Mouse (Mus musculus): ENCODE data around the gene Fbxo31. TPM values are rescaled to one million over a fixed set of nuclear protein-coding genes. Genes with fewer than 3 reads are reported as not detected.

Gene Fbxo31
- polyA plus RNA-seq, 1 experiment from 2014 or later = 12.9 TPM

DNA sequence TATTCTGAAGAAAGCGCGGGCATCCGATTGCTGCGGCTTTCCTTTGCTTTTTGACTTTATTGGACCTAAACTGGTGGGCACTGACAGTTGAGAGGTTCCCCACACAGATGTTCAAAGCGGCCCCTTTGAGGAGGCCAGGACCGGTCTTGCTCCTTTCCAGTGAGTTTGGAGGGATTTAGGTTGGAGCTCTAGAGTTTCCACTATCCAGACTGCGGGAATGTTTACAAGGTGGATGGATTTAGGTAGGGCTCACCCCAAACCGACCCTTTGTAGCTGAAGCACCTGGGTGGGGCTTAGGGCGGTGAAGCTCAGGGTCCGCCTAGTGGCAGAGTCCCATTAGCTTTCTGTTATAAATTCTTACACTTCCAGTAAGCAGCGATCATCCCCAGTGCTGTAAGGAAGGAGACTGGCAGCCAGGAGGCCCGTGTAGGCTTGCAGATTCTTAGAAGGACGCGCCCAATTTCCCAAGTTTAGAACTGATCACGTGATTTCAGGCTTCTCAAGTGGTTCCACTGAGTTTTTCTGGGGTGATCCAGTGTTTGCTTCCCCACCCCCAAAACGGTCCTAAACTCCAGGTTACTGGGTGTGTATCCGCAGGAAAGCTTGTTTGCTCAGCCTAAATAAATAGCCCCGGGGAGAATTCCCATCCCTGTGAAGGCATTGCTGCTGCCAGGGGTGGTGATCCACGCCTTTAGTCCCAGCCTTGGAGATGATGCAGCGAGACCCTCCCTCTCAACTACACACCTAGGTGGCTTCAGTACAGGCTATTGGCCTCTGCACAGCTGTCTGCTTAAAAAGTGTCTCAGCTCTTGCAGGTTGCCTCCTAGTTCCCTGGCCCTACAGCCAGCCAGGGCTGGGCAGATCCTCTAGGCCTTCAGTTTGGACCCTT is 12.8 kb upstream of the Fbxo31 start:
- Histone ChIP-seq H3K27me3 (ENCODE audit: control insufficient read depth, insufficient read depth, low read depth, low read length) (no peaks in the 10 kb centered on the region), H3K36me3 (ENCODE audit: control insufficient read depth, insufficient read depth, low read length) (peaks cover 22% of the 10 kb centered on the region), H3K4me3 (ENCODE audit: low read length) (peak overlapping the region; percentile 88), H3K9ac (ENCODE audit: low read length) (peak overlapping the region; percentile 90), H3K4me1 (replicated peaks; ENCODE audit: control insufficient read depth, insufficient read depth, low read length) (peaks cover 18% of the 10 kb centered on the region), H3K4me2 (ENCODE audit: low read depth, low read length) (peak overlapping the region; percentile 94), H3K9me3 (ENCODE audit: control insufficient read depth, low read length) (no peaks in the 10 kb centered on the region), H3K27ac (ENCODE audit: low read length) (peak overlapping the region; percentile 38)
- WGBS = 11% methylated on average over 20 of the region's 20 CpGs
- ATAC-seq (ENCODE audit: low read depth) = peak; percentile 32

DNA sequence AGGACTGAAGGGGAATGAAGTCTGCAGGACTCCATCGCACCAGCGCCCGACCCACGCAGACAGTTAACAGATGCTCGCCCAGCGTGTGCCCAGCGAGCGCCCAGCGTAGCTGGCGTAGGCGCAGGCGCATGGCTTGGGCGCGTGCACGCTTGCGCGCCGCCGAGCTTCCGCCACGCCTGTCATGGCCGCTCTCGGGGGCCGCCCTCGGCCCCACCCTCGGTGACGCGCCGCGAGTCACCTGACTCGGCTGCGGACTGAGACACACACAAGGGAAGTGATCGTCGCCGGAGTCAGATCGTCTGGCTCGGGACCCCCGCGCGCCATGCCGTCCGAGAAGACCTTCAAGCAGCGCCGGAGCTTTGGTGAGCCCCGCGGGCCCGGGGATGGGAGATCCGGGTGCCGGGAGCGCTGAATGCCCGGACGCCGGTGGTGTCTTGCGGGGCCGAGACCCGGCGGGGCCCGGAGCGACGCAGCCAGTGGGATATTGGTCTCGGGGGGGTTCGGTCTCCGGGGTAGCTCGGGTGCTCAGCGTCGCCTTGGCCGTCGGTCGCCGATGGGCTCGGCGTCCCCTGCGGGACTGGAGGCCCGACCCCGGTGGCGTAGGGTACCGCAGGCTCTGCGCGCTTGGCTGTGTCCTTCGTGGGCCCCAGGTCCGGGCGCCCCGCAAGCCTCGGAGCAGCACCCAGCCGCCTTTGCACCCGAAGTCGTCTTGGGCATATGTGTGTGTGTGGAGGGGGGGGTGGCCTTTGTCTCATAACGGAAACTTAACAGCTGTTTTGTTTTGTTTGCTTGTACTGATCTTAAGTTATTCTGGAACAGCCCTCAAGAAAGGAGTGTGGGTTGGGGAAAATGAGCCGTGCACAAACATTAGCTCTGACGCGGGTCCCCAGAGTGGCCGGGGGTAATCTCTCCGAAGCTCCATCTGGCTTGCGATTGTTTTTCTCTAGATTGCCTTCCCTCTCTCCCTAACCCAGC is 11.9 kb upstream of the Fbxo31 start, which contains the start of gene Map1lc3b:
Map1lc3b (plus strand) TSS at position 159 of the 975 bp plus-strand sequence.
- H3K27me3 ChIP-seq (ENCODE audit: control insufficient read depth, insufficient read depth, low read depth, low read length) = no peaks in the 10 kb centered on the region
- H3K4me3 ChIP-seq (ENCODE audit: low read length) = peak within 1 kb of the TSS; percentile 88
- peaks cover 20% of the 10 kb centered on the region for H3K4me1 ChIP-seq (replicated peaks; ENCODE audit: control insufficient read depth, insufficient read depth, low read length)
- H3K9me3 ChIP-seq (ENCODE audit: control insufficient read depth, low read length) = no peaks in the 10 kb centered on the region
- H3K4me2 ChIP-seq (ENCODE audit: low read depth, low read length) = peak within 1 kb of the TSS; percentile 94
- H3K36me3 ChIP-seq (ENCODE audit: control insufficient read depth, insufficient read depth, low read length) = peaks cover 14% of the 10 kb centered on the region
- H3K9ac ChIP-seq (ENCODE audit: low read length) = peak within 1 kb of the TSS; percentile 90
- under 1% methylated on average over 68 of the region's 94 CpGs for WGBS
- peak within 1 kb of the TSS; percentile 38 for H3K27ac ChIP-seq (ENCODE audit: low read length)
- ATAC-seq (ENCODE audit: low read depth) = peak; percentile 86

DNA sequence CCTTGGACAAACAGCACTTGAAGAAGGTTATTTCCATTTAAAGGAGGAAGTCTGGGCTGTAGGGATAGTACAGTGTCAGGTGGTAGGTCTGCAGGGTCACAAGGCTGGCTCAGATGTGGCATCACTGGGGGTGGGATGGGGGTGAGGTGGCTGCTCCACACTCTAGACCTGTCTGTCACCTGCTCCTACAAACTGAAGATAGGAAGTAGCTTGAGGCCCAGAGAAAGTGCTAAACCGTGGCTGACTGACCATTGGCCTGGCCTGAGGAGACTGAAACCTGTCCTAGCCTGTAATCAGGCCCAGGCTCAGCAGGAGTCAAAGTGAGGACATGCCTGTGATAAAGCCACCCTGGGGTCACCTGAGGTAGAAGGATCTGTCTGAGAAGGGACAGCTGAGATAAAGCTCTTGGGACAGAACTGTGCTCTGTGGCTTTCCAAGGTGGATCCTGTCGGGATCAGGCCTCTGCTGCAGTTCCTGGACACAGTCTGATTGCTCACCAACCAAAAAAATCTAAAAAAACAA is 10.7 kb upstream of the Fbxo31 start:
- no peaks in the 10 kb centered on the region for H3K9me3 ChIP-seq (ENCODE audit: control insufficient read depth, low read length)
- H3K27ac ChIP-seq (ENCODE audit: low read length) = no peak overlapping the region
- no peaks in the 10 kb centered on the region for H3K27me3 ChIP-seq (ENCODE audit: control insufficient read depth, insufficient read depth, low read depth, low read length)
- peaks cover 20% of the 10 kb centered on the region for H3K4me1 ChIP-seq (replicated peaks; ENCODE audit: control insufficient read depth, insufficient read depth, low read length)
- H3K4me3 ChIP-seq (ENCODE audit: low read length) = no peak overlapping the region
- no peak overlapping the region; the same call in 1 of the 2 replicates for H3K9ac ChIP-seq (ENCODE audit: low read length)
- no peak for ATAC-seq (ENCODE audit: low read depth)
- peaks cover 3% of the 10 kb centered on the region for H3K36me3 ChIP-seq (ENCODE audit: control insufficient read depth, insufficient read depth, low read length)
- H3K4me2 ChIP-seq (ENCODE audit: low read depth, low read length) = no peak overlapping the region
- WGBS = 25% methylated on average over 2 of the region's 2 CpGs

DNA sequence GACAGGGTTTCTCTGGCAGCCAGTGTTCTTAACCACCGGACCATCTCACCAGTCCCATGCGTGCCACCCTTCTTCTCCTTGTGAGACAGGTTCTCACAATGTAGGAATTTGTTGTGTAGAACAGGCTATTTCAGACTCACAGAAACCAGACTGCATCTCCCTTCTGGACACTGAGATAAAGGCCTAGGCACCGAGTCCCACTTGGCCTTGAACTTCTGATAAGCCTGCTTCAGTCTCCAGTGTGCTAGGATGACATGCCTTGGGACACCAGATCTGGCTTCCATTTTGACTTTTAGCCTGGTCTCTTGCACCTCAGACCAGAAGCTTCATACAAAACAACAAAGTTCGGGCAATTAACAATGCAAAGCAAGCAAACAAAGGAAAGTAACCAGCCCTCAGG is 10.1 kb upstream of the Fbxo31 start:
- WGBS = 75% methylated on average over 4 of the region's 4 CpGs
- no peak overlapping the region for H3K9ac ChIP-seq (ENCODE audit: low read length)

DNA sequence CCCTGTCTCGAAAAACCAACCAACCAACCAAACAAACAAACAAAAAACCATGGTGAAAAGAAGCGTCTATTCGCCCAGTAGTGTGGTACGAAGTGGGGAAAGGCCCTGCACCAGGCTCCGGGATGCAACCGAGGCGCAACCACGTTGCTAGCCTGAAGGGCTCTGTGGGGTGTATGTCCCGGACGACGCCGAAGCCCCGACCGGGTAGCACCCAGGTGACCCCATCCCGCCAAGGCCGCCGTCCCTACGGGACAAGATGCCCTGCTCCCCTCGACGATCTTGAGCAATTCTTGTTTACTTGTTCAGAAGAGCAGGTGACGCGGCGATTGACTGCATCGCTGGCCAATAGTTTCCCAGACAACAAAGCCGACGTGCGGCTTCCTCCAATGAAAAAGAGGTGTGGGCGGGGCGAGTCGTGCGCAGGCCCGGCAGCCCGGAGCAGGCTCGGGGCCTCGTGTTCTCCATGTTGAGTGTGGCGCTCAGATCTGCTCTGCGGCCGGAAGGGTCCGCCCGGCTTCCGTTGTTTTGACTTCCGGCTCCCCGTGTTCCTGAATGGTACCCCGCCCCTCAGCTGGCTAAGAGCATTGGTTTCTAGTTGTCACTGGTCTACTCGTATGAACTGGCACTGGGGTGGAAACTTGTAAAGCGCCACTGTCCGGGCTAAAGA is 6.7 kb upstream of the Fbxo31 start:
- peak; percentile 96 for ATAC-seq (ENCODE audit: low read depth)
- peak overlapping the region; percentile 45; the same call in 1 of the 2 replicates for H3K27ac ChIP-seq (ENCODE audit: low read length)
- WGBS = under 1% methylated on average over 47 of the region's 47 CpGs

More for the DNA sequence above, 10.1 kb upstream of the Fbxo31 start:
- no peak overlapping the region for H3K27ac ChIP-seq (ENCODE audit: low read length)
- H3K4me1 ChIP-seq (replicated peaks; ENCODE audit: control insufficient read depth, insufficient read depth, low read length) = peaks cover 20% of the 10 kb centered on the region
- H3K27me3 ChIP-seq (ENCODE audit: control insufficient read depth, insufficient read depth, low read depth, low read length) = no peaks in the 10 kb centered on the region
- H3K4me3 ChIP-seq (ENCODE audit: low read length) = no peak overlapping the region
- no peak overlapping the region for H3K4me2 ChIP-seq (ENCODE audit: low read depth, low read length)
- H3K9me3 ChIP-seq (ENCODE audit: control insufficient read depth, low read length) = no peaks in the 10 kb centered on the region
- H3K36me3 ChIP-seq (ENCODE audit: control insufficient read depth, insufficient read depth, low read length) = no peaks in the 10 kb centered on the region
- ATAC-seq (ENCODE audit: low read depth) = no peak

DNA sequence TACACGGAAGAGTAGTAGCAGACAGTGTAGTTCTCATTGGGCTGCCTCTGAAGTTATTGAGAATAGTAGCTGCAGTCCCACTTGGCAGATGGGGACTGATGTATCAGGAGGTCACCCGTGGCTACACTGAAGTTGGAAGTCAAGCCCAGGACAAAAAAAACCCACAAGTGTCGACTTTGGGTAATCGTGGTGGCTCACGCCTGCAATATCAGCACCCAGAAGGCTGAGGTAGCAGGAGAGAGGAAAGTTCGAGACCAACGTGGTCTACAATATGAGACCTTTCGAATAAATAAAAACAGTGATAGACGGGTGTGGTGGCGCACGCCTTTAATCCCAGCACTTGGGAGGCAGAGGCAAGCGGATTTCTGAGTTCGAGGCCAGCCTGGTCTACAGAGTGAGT is 6.1 kb upstream of the Fbxo31 start:
- H3K27ac ChIP-seq (ENCODE audit: low read length) = no peak overlapping the region
- ATAC-seq (ENCODE audit: low read depth) = no peak
- H3K4me3 ChIP-seq (ENCODE audit: low read length) = peak overlapping the region; percentile 68
- H3K9ac ChIP-seq (ENCODE audit: low read length) = peak overlapping the region; percentile 74; the same call in 1 of the 2 replicates
- H3K27me3 ChIP-seq (ENCODE audit: control insufficient read depth, insufficient read depth, low read depth, low read length) = no peaks in the 10 kb centered on the region
- H3K9me3 ChIP-seq (ENCODE audit: control insufficient read depth, low read length) = no peaks in the 10 kb centered on the region
- peaks cover 2% of the 10 kb centered on the region; the same call in 1 of the 2 replicates for H3K4me1 ChIP-seq (replicated peaks; ENCODE audit: control insufficient read depth, insufficient read depth, low read length)
- WGBS = 41% methylated on average over 12 of the region's 13 CpGs
- peak overlapping the region; percentile 74 for H3K4me2 ChIP-seq (ENCODE audit: low read depth, low read length)
- no peaks in the 10 kb centered on the region for H3K36me3 ChIP-seq (ENCODE audit: control insufficient read depth, insufficient read depth, low read length)

More for the DNA sequence above, 6.7 kb upstream of the Fbxo31 start:
- Histone ChIP-seq H3K27me3 (ENCODE audit: control insufficient read depth, insufficient read depth, low read depth, low read length) (no peaks in the 10 kb centered on the region), H3K4me3 (ENCODE audit: low read length) (peak overlapping the region; percentile 68), H3K4me2 (ENCODE audit: low read depth, low read length) (peak overlapping the region; percentile 74), H3K36me3 (ENCODE audit: control insufficient read depth, insufficient read depth, low read length) (no peaks in the 10 kb centered on the region), H3K4me1 (replicated peaks; ENCODE audit: control insufficient read depth, insufficient read depth, low read length) (peaks cover 2% of the 10 kb centered on the region; the same call in 1 of the 2 replicates), H3K9ac (ENCODE audit: low read length) (peak overlapping the region; percentile 74), H3K9me3 (ENCODE audit: control insufficient read depth, low read length) (no peaks in the 10 kb centered on the region)

DNA sequence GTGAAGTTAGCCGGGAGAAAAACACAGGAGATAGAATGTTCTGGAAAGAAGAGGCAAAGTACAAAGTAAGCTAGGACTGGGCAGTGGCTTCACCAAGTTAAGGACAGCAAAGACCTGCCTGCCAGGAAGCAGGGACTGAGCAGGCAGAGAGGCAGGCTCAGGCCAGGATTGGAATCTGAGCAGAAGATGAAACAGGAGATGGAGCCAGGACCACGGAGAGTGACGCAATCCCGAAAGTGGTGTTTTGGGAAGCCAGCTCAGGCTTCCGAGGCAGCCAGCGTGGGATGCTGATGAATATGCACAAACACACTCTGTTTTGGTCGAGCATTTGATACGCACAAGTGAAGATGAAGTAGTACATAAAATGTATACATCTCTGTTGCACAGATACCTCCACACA is 5.0 kb upstream of the Fbxo31 start:
- no peaks in the 10 kb centered on the region for H3K36me3 ChIP-seq (ENCODE audit: control insufficient read depth, insufficient read depth, low read length)
- no peaks in the 10 kb centered on the region for H3K27me3 ChIP-seq (ENCODE audit: control insufficient read depth, insufficient read depth, low read depth, low read length)
- WGBS = 41% methylated on average over 8 of the region's 8 CpGs
- H3K4me3 ChIP-seq (ENCODE audit: low read length) = no peak overlapping the region
- peaks cover 2% of the 10 kb centered on the region; the same call in 1 of the 2 replicates for H3K4me1 ChIP-seq (replicated peaks; ENCODE audit: control insufficient read depth, insufficient read depth, low read length)
- H3K4me2 ChIP-seq (ENCODE audit: low read depth, low read length) = no peak overlapping the region
- no peaks in the 10 kb centered on the region for H3K9me3 ChIP-seq (ENCODE audit: control insufficient read depth, low read length)
- no peak for ATAC-seq (ENCODE audit: low read depth)
- no peak overlapping the region for H3K9ac ChIP-seq (ENCODE audit: low read length)
- no peak overlapping the region for H3K27ac ChIP-seq (ENCODE audit: low read length)

DNA sequence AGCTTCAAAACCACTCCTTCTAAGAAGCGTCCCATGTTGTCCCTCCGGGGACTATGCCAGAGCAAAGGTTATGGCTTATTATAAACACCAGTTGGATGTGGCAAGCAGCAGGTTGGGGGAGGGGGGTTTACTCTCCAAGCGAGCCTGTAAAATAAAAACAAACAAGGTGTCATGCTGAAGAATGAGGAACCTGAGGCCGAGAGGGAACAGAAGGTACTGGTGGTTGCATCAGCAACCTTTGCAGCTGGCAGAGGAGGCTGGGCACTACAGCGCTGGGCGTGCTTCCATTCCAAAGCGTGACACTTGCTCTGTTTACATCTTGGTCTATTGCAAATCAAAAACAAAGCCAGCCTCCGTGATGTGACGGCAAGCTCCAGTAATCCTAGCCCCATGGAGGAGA is 1.9 kb upstream of the Fbxo31 start:
- no peak for ATAC-seq (ENCODE audit: low read depth)
- Histone ChIP-seq H3K4me1 (replicated peaks; ENCODE audit: control insufficient read depth, insufficient read depth, low read length) (peaks cover 13% of the 10 kb centered on the region), H3K27me3 (ENCODE audit: control insufficient read depth, insufficient read depth, low read depth, low read length) (no peaks in the 10 kb centered on the region), H3K9ac (ENCODE audit: low read length) (no peak overlapping the region), H3K27ac (ENCODE audit: low read length) (no peak overlapping the region), H3K4me2 (ENCODE audit: low read depth, low read length) (no peak overlapping the region), H3K4me3 (ENCODE audit: low read length) (no peak overlapping the region), H3K9me3 (ENCODE audit: control insufficient read depth, low read length) (no peaks in the 10 kb centered on the region), H3K36me3 (ENCODE audit: control insufficient read depth, insufficient read depth, low read length) (no peaks in the 10 kb centered on the region)
- WGBS = 6% methylated on average over 9 of the region's 9 CpGs

Measured in lung, embryonic 16.5 days (tissue).